Mouse (Mus musculus) spleen, postnatal 4 days (tissue): ENCODE results near the gene 6430571L13Rik.
A peak's percentile ranks its signal among the peaks of the same experiment; 100 is the strongest.

Experiments used
- DNase-seq, 2 experiments: peaks; one replicate each; pipeline ENCODE4 v3.0.0; 2022; ENCODE audit warnings: low spot score in 2 of 2

Gene 6430571L13Rik

GRCm38 (mm10) chr9:107338172-107338883, 2.1 kb upstream of the 6430571L13Rik start, which contains the start of gene Hemk1:
Gene Hemk1, minus strand, starts transcription at chr9:107338350.
- DNase-seq, result peak; percentile 71 to 84

GRCm38 (mm10) chr9:107340911-107341645, 676 bp downstream of the 6430571L13Rik start:
- DNase-seq, result no peak

- no peak for DNase-seq
Observed at GRCm38 (mm10) chr9:107342201-107342709, 1.9 kb downstream of the 6430571L13Rik start.

- no peak for DNase-seq
Observed at GRCm38 (mm10) chr9:107343146-107343943, 2.9 kb downstream of the 6430571L13Rik start.

GRCm38 (mm10) chr9:107344027-107344426, 3.6 kb downstream of the 6430571L13Rik start:
- DNase-seq, result no peak

- DNase-seq, result no peak
Observed at GRCm38 (mm10) chr9:107346081-107346480, 5.7 kb downstream of the 6430571L13Rik start.

- no peak for DNase-seq
Observed at GRCm38 (mm10) chr9:107347586-107348183, 7.3 kb downstream of the 6430571L13Rik start.

- no peak for DNase-seq
Observed at GRCm38 (mm10) chr9:107349321-107349720, 8.9 kb downstream of the 6430571L13Rik start.

GRCm38 (mm10) chr9:107354826-107355225, 14.4 kb downstream of the 6430571L13Rik start:
- DNase-seq, result no peak

- DNase-seq, result peak; percentile 52 to 82
Observed at GRCm38 (mm10) chr9:107355870-107356765, 15.7 kb downstream of the 6430571L13Rik start.

- DNase-seq, result peak; percentile 74 to 92
Observed at GRCm38 (mm10) chr9:107357651-107358050, 17.2 kb downstream of the 6430571L13Rik start.

GRCm38 (mm10) chr9:107360989-107361388, 20.6 kb downstream of the 6430571L13Rik start:
- DNase-seq, result no peak

- DNase-seq, result peak; percentile 67 to 85
Observed at GRCm38 (mm10) chr9:107366644-107367043, 26.2 kb downstream of the 6430571L13Rik start.

GRCm38 (mm10) chr9:107368302-107368701, 27.9 kb downstream of the 6430571L13Rik start:
- DNase-seq, result peak in 1 of 2 experiments; percentile 34

GRCm38 (mm10) chr9:107369270-107370105, 29.1 kb downstream of the 6430571L13Rik start:
- peak; percentile 82 to 85 for DNase-seq

- DNase-seq, result no peak
Observed at GRCm38 (mm10) chr9:107370106-107370463, 29.7 kb downstream of the 6430571L13Rik start.

GRCm38 (mm10) chr9:107372441-107372840, 32.0 kb downstream of the 6430571L13Rik start:
- DNase-seq, result no peak

GRCm38 (mm10) chr9:107374623-107375022, 34.2 kb downstream of the 6430571L13Rik start:
- peak in 1 of 2 experiments; percentile 52 for DNase-seq

GRCm38 (mm10) chr9:107375451-107375850, 35.0 kb downstream of the 6430571L13Rik start:
- no peak for DNase-seq
